Comparison of ENCODE assay signal across 7 mouse cellular contexts in the genomic region with DNA sequence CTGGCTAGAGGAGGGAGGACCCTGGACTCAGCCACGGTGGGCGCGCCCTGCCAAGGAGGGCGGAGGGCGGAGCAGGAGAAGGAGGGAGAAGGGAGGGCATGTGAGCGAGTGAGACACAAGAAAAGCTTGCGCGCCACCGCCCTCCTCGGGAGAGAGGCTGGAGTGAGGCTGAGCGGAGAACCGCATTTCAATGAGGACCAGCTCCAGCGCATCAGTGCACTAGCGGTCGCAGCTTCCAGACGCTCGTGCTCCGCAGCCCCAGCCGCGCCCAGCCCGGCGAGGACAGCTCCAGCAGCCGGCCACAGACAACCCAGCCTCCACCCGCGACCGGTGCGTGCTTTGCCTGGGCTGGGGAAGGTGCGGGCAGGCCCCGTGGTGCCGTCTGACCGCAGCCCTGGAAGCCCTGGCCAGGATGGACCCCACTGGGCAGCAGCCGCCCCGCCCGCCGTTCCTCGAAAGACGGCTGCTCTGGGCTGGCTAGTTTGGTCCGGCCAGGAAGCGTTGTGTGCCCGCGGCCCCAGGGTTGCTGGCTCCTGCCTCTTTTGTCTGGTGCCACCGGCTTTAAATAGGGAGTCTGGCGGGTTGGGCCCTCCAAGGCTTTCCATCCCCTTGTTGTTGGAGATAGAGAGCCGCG. TPM values are rescaled to one million over a fixed set of nuclear protein-coding genes. Genes with fewer than 3 reads are reported as not detected.
DNase-seq lines count a peak whose midpoint lies in the region; ATAC-seq and TF ChIP-seq lines count a peak whose summit lies in the region.

No protein-coding gene starts in this region.

- intact Hi-C loops in heart, adult 2 months (cut with DNase I), result loop anchor here (10.0 kb wide), 1 partner anchor 102 kb away; no protein-coding TSS in a partner anchor

- WGBS in embryonic facial prominence, embryonic 14.5 days, result 1% methylated on average over 31 of the region's 45 CpGs
- 1% methylated on average over 43 of the region's 45 CpGs for WGBS in heart, adult 2 months
- WGBS in kidney, adult 2 months, result 2% methylated on average over 44 of the region's 45 CpGs
- 1% methylated on average over 43 of the region's 45 CpGs for WGBS in limb, embryonic 12.5 days
- WGBS in midbrain, postnatal 0 days, result 0% methylated on average over 36 of the region's 45 CpGs

- ATAC-seq in embryonic facial prominence, embryonic 14.5 days (ENCODE audit: low read depth), result peak; percentile 96
- peak; percentile 89 for ATAC-seq in limb, embryonic 12.5 days (ENCODE audit: insufficient number of reproducible peaks, insufficient read depth, low FRiP score, low TSS enrichment, low read depth)
- peak; percentile 94 for ATAC-seq in midbrain, postnatal 0 days (ENCODE audit: low FRiP score)

- TF ChIP-seq POLR2A in heart, adult 2 months (IDR thresholded peaks at IDR 0.05; ENCODE audit: insufficient read depth, low read depth, low read length), result peak; percentile 59; the same call in 1 of the 2 replicates
- TF ChIP-seq POLR2A in kidney, adult 2 months (IDR thresholded peaks at IDR 0.05; ENCODE audit: low read depth, low read length), result no peak

- H3K27ac ChIP-seq in embryonic facial prominence, embryonic 14.5 days (replicated peaks; ENCODE audit: low read depth, low read length), result peak overlapping the region; percentile 81
- peak overlapping the region; percentile 33 for H3K27ac ChIP-seq in heart, adult 2 months
- no peak overlapping the region for H3K27ac ChIP-seq in kidney, adult 2 months (ENCODE audit: insufficient read depth, low read depth, low read length)
- H3K27ac ChIP-seq in limb, embryonic 12.5 days, result peak overlapping the region; percentile 72
- H3K27ac ChIP-seq in midbrain, postnatal 0 days (ENCODE audit: low read depth, low read length), result peak overlapping the region; percentile 98

- peaks cover 10% of the 10 kb centered on the region for H3K4me1 ChIP-seq in embryonic facial prominence, embryonic 14.5 days (ENCODE audit: control insufficient read depth, insufficient read depth, low read length)
- no peaks in the 10 kb centered on the region; the same call in 1 of the 2 replicates for H3K4me1 ChIP-seq in heart, adult 2 months (ENCODE audit: control insufficient read depth, insufficient read depth, low read length)
- H3K4me1 ChIP-seq in kidney, adult 2 months (ENCODE audit: control insufficient read depth, insufficient read depth, low read length), result no peaks in the 10 kb centered on the region
- peaks cover 15% of the 10 kb centered on the region for H3K4me1 ChIP-seq in limb, embryonic 12.5 days (replicated peaks)
- H3K4me1 ChIP-seq in midbrain, postnatal 0 days (ENCODE audit: insufficient read depth, low read length), result peaks cover 8% of the 10 kb centered on the region; the same call in 1 of the 2 replicates

- H3K36me3 ChIP-seq in embryonic facial prominence, embryonic 14.5 days (ENCODE audit: control insufficient read depth, insufficient read depth, low read length), result peaks cover 4% of the 10 kb centered on the region; the same call in 1 of the 2 replicates
- no peaks in the 10 kb centered on the region for H3K36me3 ChIP-seq in heart, adult 2 months (ENCODE audit: control insufficient read depth, insufficient read depth, low read length)
- H3K36me3 ChIP-seq in kidney, adult 2 months (ENCODE audit: control insufficient read depth, insufficient read depth, low read length), result no peaks in the 10 kb centered on the region
- H3K36me3 ChIP-seq in limb, embryonic 12.5 days, result peaks cover 5% of the 10 kb centered on the region
- 0 out of 2 replicates have a peak, but pooled peaks cover 5% of the 10 kb centered on the region for H3K36me3 ChIP-seq in midbrain, postnatal 0 days (ENCODE audit: insufficient read depth, low read length)

- TF ChIP-seq EP300 in heart, adult 2 months (IDR thresholded peaks at IDR 0.05; ENCODE audit: insufficient read depth, low read depth, low read length), result no peak

- H3K79me2 ChIP-seq in heart, adult 2 months (replicated peaks; ENCODE audit: control insufficient read depth, insufficient read depth, low read length), result no peaks in the 10 kb centered on the region

- no peaks in the 10 kb centered on the region for H3K27me3 ChIP-seq in embryonic facial prominence, embryonic 14.5 days (replicated peaks; ENCODE audit: control insufficient read depth, insufficient read depth, low read length)
- H3K27me3 ChIP-seq in heart, adult 2 months (ENCODE audit: control insufficient read depth, insufficient read depth, low read length), result no peaks in the 10 kb centered on the region; the same call in 1 of the 2 replicates
- H3K27me3 ChIP-seq in kidney, adult 2 months (replicated peaks; ENCODE audit: control insufficient read depth, insufficient read depth, low read length), result no peaks in the 10 kb centered on the region; the same call in 1 of the 2 replicates
- H3K27me3 ChIP-seq in limb, embryonic 12.5 days, result peaks cover 5% of the 10 kb centered on the region; the same call in 1 of the 2 replicates
- H3K27me3 ChIP-seq in midbrain, postnatal 0 days (ENCODE audit: insufficient read depth, low read length), result no peaks in the 10 kb centered on the region

- DNase-seq in brain, adult 2 months (ENCODE audit: low read depth, low spot score), result peak; percentile 93
- peak; percentile 95 for DNase-seq in embryonic facial prominence, embryonic 14.5 days (ENCODE audit: low spot score)
- DNase-seq in heart, adult 2 months, result peak; percentile 82 to 87
- peak; percentile 21 for DNase-seq in kidney, adult 2 months
- DNase-seq in midbrain, postnatal 0 days (ENCODE audit: low spot score), result peak; percentile 96
- peak; percentile 68 for DNase-seq in testis, postnatal 10 days (ENCODE audit: low spot score)

- H3K4me2 ChIP-seq in embryonic facial prominence, embryonic 14.5 days (ENCODE audit: low read depth, low read length), result peak overlapping the region; percentile 91
- H3K4me2 ChIP-seq in limb, embryonic 12.5 days, result peak overlapping the region; percentile 92
- peak overlapping the region; percentile 73 for H3K4me2 ChIP-seq in midbrain, postnatal 0 days (ENCODE audit: low read depth, low read length, poor library complexity, severe bottlenecking)

- peak; percentile 40 for TF ChIP-seq CTCF in heart, adult 2 months (IDR thresholded peaks at IDR 0.05)
- no peak for TF ChIP-seq CTCF in kidney, adult 2 months (conservative IDR thresholded peaks at IDR 0.05; ENCODE audit: insufficient read depth, insufficient read length, low read depth, low read length)
- peak; percentile 72 for TF ChIP-seq CTCF in midbrain, postnatal 0 days (IDR thresholded peaks at IDR 0.05)

- peak overlapping the region; percentile 79 for H3K9ac ChIP-seq in embryonic facial prominence, embryonic 14.5 days (ENCODE audit: low read depth, low read length)
- H3K9ac ChIP-seq in heart, adult 2 months (ENCODE audit: low read depth, low read length), result peak overlapping the region; percentile 60
- H3K9ac ChIP-seq in limb, embryonic 12.5 days (replicated peaks), result peak overlapping the region; percentile 86
- H3K9ac ChIP-seq in midbrain, postnatal 0 days (replicated peaks; ENCODE audit: low read length, poor library complexity, severe bottlenecking), result peak overlapping the region; percentile 88

- H3K4me3 ChIP-seq in embryonic facial prominence, embryonic 14.5 days (ENCODE audit: low read depth, low read length), result peak overlapping the region; percentile 67
- peak overlapping the region; percentile 41 for H3K4me3 ChIP-seq in heart, adult 2 months
- peak overlapping the region; percentile 28; the same call in 1 of the 2 replicates for H3K4me3 ChIP-seq in kidney, adult 2 months (ENCODE audit: insufficient read depth, low read depth, low read length)
- peak overlapping the region; percentile 75 for H3K4me3 ChIP-seq in limb, embryonic 12.5 days (replicated peaks)
- peak overlapping the region; percentile 68 for H3K4me3 ChIP-seq in midbrain, postnatal 0 days (ENCODE audit: low read depth, low read length)

- no peaks in the 10 kb centered on the region for H3K9me3 ChIP-seq in embryonic facial prominence, embryonic 14.5 days (ENCODE audit: control insufficient read depth, low read length)
- H3K9me3 ChIP-seq in limb, embryonic 12.5 days, result no peaks in the 10 kb centered on the region
- no peaks in the 10 kb centered on the region for H3K9me3 ChIP-seq in midbrain, postnatal 0 days (ENCODE audit: low read length)

RNA-seq across cellular contexts. Expression of a gene that starts 0.4 kb away (rescaled TPM):
- 73.7 and 75.0 TPM in 2 replicates for polyA plus RNA-seq in embryonic facial prominence, embryonic 14.5 days (2014; fragmentation: Nextera tagmentation; extraction: Ambion mirVana)
- 1 to 10 TPM; 3.6 to 5.6 TPM for total RNA-seq in heart, adult 2 months (2021)
- polyA plus RNA-seq in heart, adult 2 months (2012; rRNA removed), result 1.2 and 1.8 TPM in 2 replicates
- 0.68 and 1.1 TPM in 2 replicates for polyA plus RNA-seq in kidney, adult 2 months (2012; rRNA removed)
- polyA plus RNA-seq in limb, embryonic 12.5 days (2016; fragmentation: Nextera tagmentation; extraction: Ambion mirVana), result 47.9 and 62.8 TPM in 2 replicates
- 307 and 371 TPM in 2 replicates for total RNA-seq in midbrain, postnatal 0 days (2014; rRNA removed)
- polyA plus RNA-seq in midbrain, postnatal 0 days (2015; fragmentation: Nextera tagmentation; extraction: Ambion mirVana), result 206 and 219 TPM in 2 replicates

Comparison
In these comparisons a context has a peak if more than half of its experiments do, and no peak if none do; other contexts are left out.
1. DNase-seq: peak in every context shown above with its lines; median percentile 96 in midbrain, postnatal 0 days; 95 in embryonic facial prominence, embryonic 14.5 days; 93 in brain, adult 2 months; 84 in heart, adult 2 months; 68 in testis, postnatal 10 days; 21 in kidney, adult 2 months.
2. RNA of a gene that starts 0.4 kb away (polyA plus RNA-seq): 206 to 219 TPM in midbrain, postnatal 0 days, 73.7 to 75.0 TPM in embryonic facial prominence, embryonic 14.5 days and 47.9 to 62.8 TPM in limb, embryonic 12.5 days; 1.2 to 1.8 TPM in heart, adult 2 months and 0.68 to 1.1 TPM in kidney, adult 2 months; every median in the first group is over 10 times any median in the second.
3. Peak in every context shown above with its lines, with median percentiles within 50 percentile points of each other: ATAC-seq, H3K4me2 ChIP-seq, H3K4me3 ChIP-seq and H3K9ac ChIP-seq.